Mouse (Mus musculus) hindbrain, embryonic 12.5 days (tissue): ENCODE data around the gene Ccnt1. TPM values are rescaled to one million over a fixed set of nuclear protein-coding genes. Genes with fewer than 3 reads are reported as not detected.

Source experiments
- ATAC-seq: fragments of 200-750 bp; cut with Nextera tagmentation; 2 replicates; pipeline ENCODE4 v1.8.0; 2017; ENCODE audit warnings: moderate TSS enrichment; ENCODE audit not compliant: low FRiP score
- H3K27ac ChIP-seq: fragments of 300-500 bp; sonication (generic); 2 replicates; pipeline ENCODE4 v1.5.1; 2016; ENCODE audit warnings: mild to moderate bottlenecking
- H3K27me3 ChIP-seq: fragments of 300-500 bp; sonication (generic); 2 replicates; pipeline ENCODE4 v1.6.1; 2016; ENCODE audit warnings: mild to moderate bottlenecking
- H3K36me3 ChIP-seq: fragments of 300-500 bp; sonication (generic); 2 replicates; pipeline ENCODE4 v1.6.1; 2016; ENCODE audit warnings: mild to moderate bottlenecking
- H3K4me1 ChIP-seq: fragments of 300-500 bp; sonication (generic); 2 replicates; pipeline ENCODE4 v1.6.1; 2016
- H3K4me2 ChIP-seq: fragments of 300-500 bp; sonication (generic); replicated peaks from 2 replicates; pipeline ENCODE4 v1.6.1; 2016; ENCODE audit warnings: mild to moderate bottlenecking
- H3K4me3 ChIP-seq: fragments of 300-500 bp; sonication (generic); 2 replicates; pipeline ENCODE4 v1.5.1; 2016; ENCODE audit warnings: mild to moderate bottlenecking
- H3K9ac ChIP-seq: fragments of 300-500 bp; sonication (generic); 2 replicates; pipeline ENCODE4 v1.6.1; 2016; ENCODE audit warnings: mild to moderate bottlenecking, moderate library complexity
- H3K9me3 ChIP-seq: fragments of 300-500 bp; sonication (generic); replicated peaks from 2 replicates; pipeline ENCODE4 v1.6.1; 2016; ENCODE audit warnings: mild to moderate bottlenecking
- WGBS: fragments of 180-500 bp; shearing (Covaris S2); methylation state at CpG from one replicate; pipeline ENCODE4 v1.1.7; 2016; 5-methylcytosine and 5-hydroxymethylcytosine counted together
- polyA plus RNA-seq: library from polyadenylated mRNA; unstranded; fragments of >200 nt; fragmentation: Nextera tagmentation; extraction: Ambion mirVana; gene quantifications from 2 replicates; pipeline ENCODE4 v1.2.1, GENCODE M21; 2016

The Ccnt1 gene
- 63.2 and 65.5 TPM in 2 replicates for polyA plus RNA-seq

- WGBS = 85% methylated on average over 10 of the region's 10 CpGs
- Histone ChIP-seq H3K9ac (no peak within 1 kb of the TSS), H3K4me1 (peaks cover 14% of the 10 kb centered on the region), H3K27me3 (no peaks in the 10 kb centered on the region), H3K36me3 (no peaks in the 10 kb centered on the region), H3K9me3 (no peaks in the 10 kb centered on the region), H3K4me2 (no peak within 1 kb of the TSS), H3K27ac (no peak within 1 kb of the TSS), H3K4me3 (no peak within 1 kb of the TSS)
- ATAC-seq = no peak
Observed at GRCm38 (mm10) chr15:98570873-98571538, at the start of gene Ccnt1, which contains the start of gene 4930415O20Rik. Gene Ccnt1 (minus strand): TSS chr15:98570923. Gene 4930415O20Rik (plus strand): TSS chr15:98571004.

GRCm38 (mm10) chr15:98617176-98617537 is 46.4 kb upstream of the Ccnt1 start:
- no peak overlapping the region for H3K9ac ChIP-seq
- H3K9me3 ChIP-seq = no peaks in the 10 kb centered on the region
- no peak for ATAC-seq
- no peak overlapping the region for H3K4me3 ChIP-seq
- H3K4me2 ChIP-seq = 0 out of 2 replicates have a peak overlapping the region, but pooled peaks have one; percentile 15
- H3K36me3 ChIP-seq = no peaks in the 10 kb centered on the region
- peaks cover 14% of the 10 kb centered on the region for H3K4me1 ChIP-seq
- H3K27me3 ChIP-seq = peaks cover 10% of the 10 kb centered on the region
- no peak overlapping the region for H3K27ac ChIP-seq
- WGBS = 1% methylated on average over 12 of the region's 12 CpGs

- H3K9me3 ChIP-seq = no peaks in the 10 kb centered on the region
- no peaks in the 10 kb centered on the region for H3K36me3 ChIP-seq
- H3K9ac ChIP-seq = no peak overlapping the region
- H3K4me2 ChIP-seq = 0 out of 2 replicates have a peak overlapping the region, but pooled peaks have one; percentile 15
- peaks cover 14% of the 10 kb centered on the region for H3K4me1 ChIP-seq
- peaks cover 10% of the 10 kb centered on the region for H3K27me3 ChIP-seq
- no peak overlapping the region for H3K27ac ChIP-seq
- 49% methylated on average over 20 of the region's 20 CpGs for WGBS
- no peak overlapping the region for H3K4me3 ChIP-seq
- no peak for ATAC-seq
Observed at GRCm38 (mm10) chr15:98616362-98617175, 45.8 kb upstream of the Ccnt1 start.

- Histone ChIP-seq H3K36me3 (no peaks in the 10 kb centered on the region), H3K9ac (no peak overlapping the region), H3K4me1 (peaks cover 14% of the 10 kb centered on the region), H3K27ac (no peak overlapping the region), H3K9me3 (no peaks in the 10 kb centered on the region), H3K4me2 (no peak overlapping the region), H3K27me3 (peaks cover 7% of the 10 kb centered on the region; the same call in 1 of the 2 replicates), H3K4me3 (no peak overlapping the region)
- no peak for ATAC-seq
- 61% methylated on average over 6 of the region's 6 CpGs for WGBS
Observed at GRCm38 (mm10) chr15:98615751-98616150, 45.0 kb upstream of the Ccnt1 start.

GRCm38 (mm10) chr15:98614971-98615370 is 44.2 kb upstream of the Ccnt1 start:
- 44% methylated on average over 6 of the region's 6 CpGs for WGBS
- peaks cover 7% of the 10 kb centered on the region; the same call in 1 of the 2 replicates for H3K27me3 ChIP-seq
- H3K4me3 ChIP-seq = no peak overlapping the region
- no peak overlapping the region; the same call in 1 of the 2 replicates for H3K27ac ChIP-seq
- H3K36me3 ChIP-seq = no peaks in the 10 kb centered on the region
- peaks cover 14% of the 10 kb centered on the region for H3K4me1 ChIP-seq
- no peaks in the 10 kb centered on the region for H3K9me3 ChIP-seq
- no peak overlapping the region for H3K9ac ChIP-seq
- H3K4me2 ChIP-seq = no peak overlapping the region
- ATAC-seq = no peak

- 44% methylated on average over 9 of the region's 9 CpGs for WGBS
- no peak overlapping the region; the same call in 1 of the 2 replicates for H3K27ac ChIP-seq
- peaks cover 7% of the 10 kb centered on the region; the same call in 1 of the 2 replicates for H3K27me3 ChIP-seq
- no peaks in the 10 kb centered on the region for H3K9me3 ChIP-seq
- no peak overlapping the region for H3K4me2 ChIP-seq
- peaks cover 16% of the 10 kb centered on the region for H3K4me1 ChIP-seq
- H3K9ac ChIP-seq = no peak overlapping the region
- H3K36me3 ChIP-seq = no peaks in the 10 kb centered on the region
- H3K4me3 ChIP-seq = no peak overlapping the region
- ATAC-seq = no peak
Observed at GRCm38 (mm10) chr15:98614551-98614950, 43.8 kb upstream of the Ccnt1 start.

- H3K4me2 ChIP-seq = no peak overlapping the region
- no peak overlapping the region for H3K4me3 ChIP-seq
- no peaks in the 10 kb centered on the region for H3K36me3 ChIP-seq
- 97% methylated on average over 3 of the region's 3 CpGs for WGBS
- H3K27ac ChIP-seq = no peak overlapping the region
- no peak overlapping the region for H3K9ac ChIP-seq
- H3K27me3 ChIP-seq = peaks cover 7% of the 10 kb centered on the region; the same call in 1 of the 2 replicates
- ATAC-seq = no peak
- H3K9me3 ChIP-seq = no peaks in the 10 kb centered on the region
- peaks cover 31% of the 10 kb centered on the region for H3K4me1 ChIP-seq
Observed at GRCm38 (mm10) chr15:98612229-98612628, 41.5 kb upstream of the Ccnt1 start.

GRCm38 (mm10) chr15:98610131-98610633 is 39.5 kb upstream of the Ccnt1 start:
- no peaks in the 10 kb centered on the region for H3K36me3 ChIP-seq
- no peaks in the 10 kb centered on the region for H3K9me3 ChIP-seq
- H3K4me3 ChIP-seq = peak overlapping the region; percentile 81
- peak overlapping the region; percentile 92 for H3K9ac ChIP-seq
- peak overlapping the region; percentile 94 for H3K4me2 ChIP-seq
- WGBS = 4% methylated on average over 12 of the region's 12 CpGs
- peaks cover 36% of the 10 kb centered on the region for H3K4me1 ChIP-seq
- no peak for ATAC-seq
- H3K27ac ChIP-seq = peak overlapping the region; percentile 88
- no peaks in the 10 kb centered on the region for H3K27me3 ChIP-seq

GRCm38 (mm10) chr15:98609331-98610130 is 38.8 kb upstream of the Ccnt1 start, which contains the start of gene Adcy6:
Gene Adcy6 (minus strand): TSS chr15:98610076.
- Histone ChIP-seq H3K4me2 (peak within 1 kb of the TSS; percentile 94), H3K27ac (peak within 1 kb of the TSS; percentile 88), H3K4me1 (peaks cover 30% of the 10 kb centered on the region), H3K36me3 (peaks cover under 1% of the 10 kb centered on the region), H3K4me3 (peak within 1 kb of the TSS; percentile 81), H3K27me3 (no peaks in the 10 kb centered on the region), H3K9ac (peak within 1 kb of the TSS; percentile 92), H3K9me3 (no peaks in the 10 kb centered on the region)
- WGBS = under 1% methylated on average over 55 of the region's 75 CpGs
- ATAC-seq = peak; percentile 84

GRCm38 (mm10) chr15:98608784-98609250 is 38.1 kb upstream of the Ccnt1 start:
- Histone ChIP-seq H3K27ac (peak overlapping the region; percentile 88), H3K27me3 (no peaks in the 10 kb centered on the region), H3K9me3 (no peaks in the 10 kb centered on the region), H3K36me3 (peaks cover 8% of the 10 kb centered on the region), H3K9ac (peak overlapping the region; percentile 92), H3K4me1 (peaks cover 28% of the 10 kb centered on the region), H3K4me3 (peak overlapping the region; percentile 81), H3K4me2 (peak overlapping the region; percentile 94)
- peak; percentile 44 for ATAC-seq
- 2% methylated on average over 7 of the region's 26 CpGs for WGBS

- no peak; the same call in 1 of the 2 replicates for ATAC-seq
- peak overlapping the region; percentile 81 for H3K4me3 ChIP-seq
- H3K4me1 ChIP-seq = peaks cover 31% of the 10 kb centered on the region
- H3K36me3 ChIP-seq = peaks cover 14% of the 10 kb centered on the region
- peak overlapping the region; percentile 94 for H3K4me2 ChIP-seq
- no peaks in the 10 kb centered on the region for H3K9me3 ChIP-seq
- peak overlapping the region; percentile 92 for H3K9ac ChIP-seq
- WGBS = 13% methylated on average over 9 of the region's 10 CpGs
- H3K27ac ChIP-seq = peak overlapping the region; percentile 88
- H3K27me3 ChIP-seq = no peaks in the 10 kb centered on the region
Observed at GRCm38 (mm10) chr15:98608058-98608783, 37.5 kb upstream of the Ccnt1 start.
